Mouse (Mus musculus) gonadal fat pad, adult 2 months (tissue): ENCODE data around the gene Cntn1. TPM values are rescaled to one million over a fixed set of nuclear protein-coding genes. Genes with fewer than 3 reads are reported as not detected.
"Not testable (repeated sequence)": the region's sequence is repeated elsewhere in the genome, so short reads cannot be mapped to it uniquely, and the experiment has no call there.

ENCODE experiments used
- DNase-seq: peaks from one replicate; pipeline ENCODE4 v3.0.0-alpha.2; 2012; ENCODE audit warnings: low read depth
- polyA plus RNA-seq: library from polyadenylated mRNA; depleted of rRNA; stranded (reverse); fragments of >200 nt; gene quantifications from 2 replicates; pipeline ENCODE4 v1.2.3, GENCODE M21; 2012

Gene Cntn1
- polyA plus RNA-seq, 1 experiment: 0.73 TPM

DNA sequence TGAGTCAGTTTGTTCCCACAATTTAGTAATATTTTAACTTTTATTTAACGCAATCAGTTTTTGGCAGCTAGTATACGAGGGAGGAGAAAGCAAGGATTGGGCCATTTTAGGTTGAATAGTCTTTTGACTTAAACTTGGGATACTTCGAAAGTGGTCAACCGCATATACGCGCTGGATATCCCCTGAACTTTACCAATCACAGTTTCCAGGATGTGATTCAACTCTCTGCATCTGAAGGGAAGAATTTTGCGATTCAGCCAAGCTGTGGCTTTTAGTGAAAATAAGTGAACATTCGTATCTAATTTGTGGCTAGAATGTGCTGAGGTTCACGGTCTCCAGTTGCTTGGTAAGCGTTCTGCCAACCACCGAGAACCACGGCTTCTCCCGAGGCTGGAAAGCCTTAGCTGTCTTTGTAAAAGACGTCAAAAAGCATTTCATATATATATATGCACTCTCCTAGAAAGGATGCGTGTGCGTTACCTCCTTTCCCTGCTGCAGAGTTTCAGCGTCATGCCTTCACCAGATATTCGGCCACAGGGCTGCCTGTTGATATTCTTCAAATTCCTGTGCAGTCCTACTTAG lies 217.9 kb downstream of the Cntn1 start:
- no peak for DNase-seq

DNA sequence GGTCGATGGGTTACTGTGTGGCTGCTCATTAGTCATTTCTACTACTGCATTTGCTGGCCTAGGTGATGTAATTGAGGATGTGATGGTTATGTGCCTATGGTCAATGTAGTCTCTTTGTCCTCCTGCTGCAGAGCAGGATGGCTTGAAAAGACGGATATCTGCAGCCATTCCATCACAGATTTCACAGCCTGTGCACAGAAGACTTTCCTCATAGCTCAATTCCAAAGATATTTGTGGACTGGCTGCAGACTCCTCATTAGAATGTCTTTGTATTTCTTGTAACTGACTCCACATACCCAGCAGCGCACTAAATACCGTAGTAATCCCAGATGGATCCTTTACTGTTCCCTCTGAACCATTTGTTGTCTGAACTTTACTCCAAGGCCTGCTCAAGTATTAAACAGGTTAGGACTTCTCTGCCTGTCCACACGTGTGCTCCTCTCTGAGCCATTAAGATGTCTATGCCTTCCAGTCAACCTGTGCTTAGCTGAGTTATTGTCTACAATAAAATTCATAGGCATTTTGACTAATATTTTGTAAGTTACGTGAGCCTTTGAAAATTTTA lies 220.9 kb downstream of the Cntn1 start:
- no peak for DNase-seq

DNA sequence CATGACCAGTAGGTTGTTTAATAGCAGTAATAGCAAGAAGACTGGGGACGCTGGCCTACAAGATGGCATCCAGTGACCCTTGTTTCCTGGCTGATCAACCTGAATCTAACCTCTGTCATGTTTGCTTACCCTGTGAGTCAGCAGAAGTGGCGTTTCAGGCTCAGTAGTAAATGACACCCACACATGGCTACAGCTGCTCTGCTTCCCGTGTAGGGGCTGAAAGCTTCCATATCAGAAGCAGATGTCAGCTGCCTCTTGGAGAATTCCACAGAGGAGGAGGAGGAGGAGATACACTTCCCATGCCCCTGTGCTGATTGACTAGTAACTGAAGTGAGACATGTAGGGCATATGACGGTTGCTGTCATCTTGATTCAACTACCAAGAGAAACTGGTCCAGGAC lies 225.9 kb downstream of the Cntn1 start:
- DNase-seq: no peak

DNA sequence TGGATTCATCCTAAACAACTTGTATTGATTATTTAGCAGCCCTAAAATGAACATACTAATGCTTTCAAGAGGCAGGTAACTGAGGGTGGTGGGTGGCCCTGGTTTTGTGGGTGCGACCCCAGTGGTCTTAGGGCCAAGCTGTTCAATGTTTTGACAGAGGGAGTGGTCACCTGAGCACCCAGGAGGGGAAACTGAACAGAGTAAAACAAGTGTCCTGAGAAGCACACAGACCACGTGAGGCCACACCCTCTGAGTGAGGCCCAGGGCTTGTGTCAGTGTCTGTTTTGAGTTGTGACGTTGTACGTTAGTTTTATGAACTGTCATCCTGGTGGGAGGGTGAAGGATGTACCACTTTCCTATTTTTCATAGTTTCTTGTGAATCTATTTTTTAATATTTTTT lies 227.0 kb downstream of the Cntn1 start:
- DNase-seq: no peak

DNA sequence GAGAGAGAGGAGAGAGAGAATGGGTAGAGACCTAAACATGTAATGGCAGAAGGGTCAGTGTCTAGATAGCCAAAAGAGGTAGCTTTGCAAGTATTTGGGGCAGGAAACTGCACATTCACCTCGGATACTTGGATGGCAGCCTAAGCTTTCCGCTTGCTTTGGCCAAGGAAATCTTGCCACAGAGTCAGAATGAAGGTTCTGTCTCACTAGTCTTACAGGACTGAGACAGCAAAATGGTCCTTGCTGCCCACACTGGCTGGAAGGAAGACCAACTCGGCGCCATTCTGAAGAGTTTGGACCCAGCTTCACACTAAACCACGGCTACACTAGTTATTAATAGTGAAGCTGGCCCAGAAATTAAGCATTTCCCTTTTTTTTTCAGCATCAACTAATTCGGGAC lies 230.0 kb downstream of the Cntn1 start:
- DNase-seq: no peak

DNA sequence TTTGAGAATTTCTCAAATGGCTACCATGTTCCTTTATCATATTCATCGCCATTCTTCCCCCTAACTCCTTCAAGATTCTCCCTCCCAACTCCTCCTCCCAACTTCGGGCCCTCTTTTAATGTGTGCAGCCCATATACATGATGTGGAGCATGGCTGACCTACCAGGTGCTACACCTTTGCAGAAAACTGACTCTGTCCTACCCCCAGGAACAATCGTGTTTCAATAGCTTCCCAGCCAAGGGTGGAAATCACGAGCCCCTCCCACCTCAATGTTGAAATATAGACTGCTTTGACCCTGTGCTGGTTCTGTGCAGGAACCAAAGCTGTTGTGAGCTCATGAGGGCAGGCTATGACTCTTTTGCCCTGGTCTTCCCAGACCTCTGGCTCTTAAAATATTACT lies 236.7 kb downstream of the Cntn1 start:
- DNase-seq: no peak

DNA sequence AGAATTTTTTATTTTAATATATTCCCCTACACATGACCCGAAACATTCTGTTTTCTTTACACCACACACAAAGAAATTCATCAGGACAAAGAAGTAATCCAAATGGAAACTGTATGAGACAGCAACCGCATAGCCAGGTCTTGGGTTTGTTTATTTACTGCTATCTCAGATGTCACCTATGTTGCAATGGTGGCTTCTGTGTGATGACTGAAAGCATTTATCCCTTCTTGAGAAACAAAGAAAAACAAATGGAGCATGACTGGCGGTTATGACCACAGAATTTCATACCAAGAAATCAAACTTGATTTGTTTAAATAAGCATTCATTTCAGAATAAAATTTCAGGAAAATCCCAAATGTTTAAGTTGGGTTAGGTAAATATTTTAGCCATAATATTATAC lies 245.5 kb downstream of the Cntn1 start:
- no peak for DNase-seq

DNA sequence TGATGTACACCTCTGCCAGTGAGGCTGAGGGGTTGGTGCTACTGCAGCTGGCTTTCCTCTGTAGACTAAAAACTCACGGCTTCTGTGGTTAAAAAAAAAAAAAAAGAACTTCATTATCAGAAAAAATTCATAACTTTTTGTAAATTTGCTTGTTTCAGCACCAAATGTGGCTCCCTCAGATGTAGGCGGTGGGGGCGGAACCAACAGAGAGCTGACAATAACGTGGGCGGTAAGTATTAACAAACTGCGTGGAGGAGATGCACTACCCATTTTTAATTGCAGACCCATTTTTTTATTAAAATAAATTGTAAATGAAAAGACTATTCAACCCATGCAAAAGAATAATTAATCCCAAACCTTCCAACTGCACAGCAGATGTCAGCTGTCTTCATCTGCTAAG lies 251.8 kb downstream of the Cntn1 start:
- DNase-seq: no peak

DNA sequence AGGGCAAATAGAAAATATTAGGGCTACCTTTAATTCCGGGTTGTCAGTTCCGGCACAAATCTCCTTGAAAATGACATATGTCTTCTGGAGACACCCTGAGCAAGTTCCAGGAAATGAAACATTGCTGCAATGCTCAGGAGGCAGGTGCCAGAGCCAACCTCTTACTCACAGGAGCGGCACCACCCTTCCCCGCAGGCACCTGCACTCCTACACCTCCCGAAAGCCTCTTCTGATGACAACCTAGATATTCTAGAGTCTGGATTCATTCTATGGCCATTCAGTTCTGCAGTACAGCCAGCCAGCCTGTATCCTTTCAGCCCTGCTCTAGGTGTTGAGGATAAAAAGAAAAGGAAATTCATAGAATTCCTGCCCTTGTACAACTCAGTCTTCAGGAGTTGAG lies 253.3 kb downstream of the Cntn1 start:
- peak; percentile 12 for DNase-seq

DNA sequence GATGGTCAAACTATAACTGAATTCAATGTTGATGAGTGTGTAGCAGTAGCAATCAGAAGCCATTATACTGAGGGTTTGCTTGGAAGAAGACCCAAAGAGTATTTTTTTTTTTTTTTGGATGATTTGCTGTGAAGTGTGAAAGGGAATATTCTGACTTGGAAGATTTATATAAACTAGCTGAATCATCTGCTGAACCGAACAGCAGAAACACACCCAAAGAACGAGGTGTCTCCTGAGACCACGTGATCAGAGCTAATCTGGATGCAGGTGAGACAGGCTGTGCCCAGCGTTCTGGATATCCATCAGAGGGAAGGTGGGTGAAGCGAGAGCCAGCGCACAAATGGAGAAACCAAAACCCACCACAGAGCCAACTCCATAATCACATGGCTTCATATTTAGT lies 271.0 kb downstream of the Cntn1 start:
- no peak for DNase-seq

DNA sequence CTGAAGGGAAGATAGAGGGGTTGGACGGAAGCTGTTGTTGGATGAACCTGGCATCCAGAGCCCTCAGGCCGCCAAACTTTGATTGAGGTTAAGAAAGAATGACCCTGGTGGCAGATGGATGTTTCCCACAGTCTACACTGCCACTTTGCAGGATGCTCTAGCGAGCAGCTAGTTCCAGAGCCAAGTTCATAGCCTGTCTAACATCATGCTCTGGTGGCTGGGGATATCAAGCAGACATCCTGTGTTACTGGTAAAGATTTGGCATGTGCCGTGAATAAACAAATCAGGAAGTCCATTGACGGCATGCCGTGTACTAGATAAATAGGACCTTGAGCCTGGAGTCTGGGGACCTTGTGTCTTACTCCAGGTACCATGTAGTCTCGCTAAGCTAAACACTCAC lies 276.1 kb downstream of the Cntn1 start:
- DNase-seq: no peak

DNA sequence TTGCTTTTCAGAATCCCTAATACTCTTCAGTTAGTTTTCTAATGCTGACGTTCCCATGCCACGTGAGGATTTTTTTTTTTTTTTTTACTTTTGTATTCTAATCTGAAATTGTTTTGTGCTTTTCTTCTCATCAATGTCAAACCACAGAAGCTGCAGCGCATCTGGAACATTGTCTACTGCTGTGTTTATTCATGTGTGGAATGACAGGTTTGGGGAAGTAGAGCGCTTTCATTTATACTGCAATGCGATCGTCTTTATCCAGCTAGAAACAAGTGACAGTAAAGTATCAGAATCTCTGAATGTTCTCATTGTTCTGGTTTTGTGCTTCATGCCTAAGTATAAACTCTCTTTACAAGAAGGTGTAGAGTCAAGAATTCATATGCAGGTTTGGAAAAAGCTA lies 289.3 kb downstream of the Cntn1 start:
- DNase-seq: no peak

DNA sequence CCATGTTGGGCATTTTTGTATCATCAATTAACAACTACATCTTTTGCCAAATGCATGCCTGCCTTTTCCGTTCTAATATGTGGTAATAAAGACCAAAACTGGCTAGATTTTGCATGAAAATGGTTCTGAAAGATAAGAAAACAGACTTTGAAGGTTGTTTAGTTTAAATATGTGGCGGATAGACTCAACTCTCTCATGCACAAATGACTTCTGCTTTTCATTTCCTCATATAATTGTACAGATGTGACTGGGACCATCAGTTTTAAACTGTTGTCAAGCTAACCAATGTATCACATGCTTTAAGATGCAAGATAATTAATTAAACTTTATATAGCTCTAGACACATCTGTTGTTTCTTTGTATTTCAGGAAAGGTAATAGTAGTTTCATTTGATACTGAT lies 290.5 kb downstream of the Cntn1 start:
- DNase-seq: no peak

DNA sequence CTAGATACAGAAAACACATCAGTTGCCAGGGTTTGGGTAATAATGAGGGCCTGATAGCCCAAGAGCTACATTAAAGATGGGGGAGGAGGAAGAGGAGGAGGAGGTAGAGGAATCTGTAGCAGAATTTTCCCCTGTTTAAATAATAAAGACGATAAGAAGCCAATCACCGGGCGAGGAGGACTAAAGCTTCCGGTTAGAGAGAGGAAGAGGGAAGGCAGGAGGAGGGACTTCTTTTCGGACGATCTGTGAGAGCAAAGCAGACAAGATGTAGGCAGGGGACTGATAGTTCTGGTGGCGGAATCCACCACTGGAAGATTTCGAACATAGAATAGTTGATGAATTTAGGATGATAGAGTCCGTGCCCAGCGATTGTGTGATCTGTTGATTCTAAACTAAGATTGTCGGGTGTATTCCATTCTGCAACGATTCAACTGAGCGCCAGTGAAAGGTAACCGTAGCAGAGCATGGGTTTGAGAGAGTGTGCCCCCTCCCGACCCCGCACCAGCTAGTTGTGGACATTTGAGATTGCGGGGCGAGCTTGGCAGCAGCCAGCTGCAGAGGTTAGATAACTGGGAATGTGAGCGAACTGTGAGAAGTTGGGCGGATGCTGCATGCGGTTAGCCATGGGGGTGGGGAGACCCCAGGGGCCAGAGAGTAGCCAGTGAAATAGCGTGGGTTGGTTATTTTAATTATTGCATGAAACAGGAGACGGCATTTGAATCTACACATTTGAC lies 293.3 kb downstream of the Cntn1 start:
- DNase-seq: no peak

DNA sequence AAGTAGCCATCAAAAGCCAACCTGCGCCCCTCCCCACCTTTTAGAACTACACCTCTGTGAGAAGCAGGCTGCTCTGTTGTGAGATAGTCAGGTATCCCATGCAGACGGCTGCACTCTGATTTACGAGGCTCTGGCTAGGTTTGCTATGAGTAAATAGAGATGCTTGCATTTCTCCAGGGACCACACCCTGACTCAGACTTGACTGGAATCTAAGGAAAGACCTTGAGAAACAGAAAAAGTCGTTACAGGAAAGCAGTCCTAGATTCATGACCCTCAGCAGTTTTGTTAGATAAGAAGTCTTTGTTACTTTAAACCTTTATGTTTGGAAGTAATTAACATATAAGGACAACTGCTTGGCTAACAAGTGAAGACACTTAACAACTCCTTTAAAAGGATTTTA lies 296.5 kb downstream of the Cntn1 start:
- DNase-seq: no peak

DNA sequence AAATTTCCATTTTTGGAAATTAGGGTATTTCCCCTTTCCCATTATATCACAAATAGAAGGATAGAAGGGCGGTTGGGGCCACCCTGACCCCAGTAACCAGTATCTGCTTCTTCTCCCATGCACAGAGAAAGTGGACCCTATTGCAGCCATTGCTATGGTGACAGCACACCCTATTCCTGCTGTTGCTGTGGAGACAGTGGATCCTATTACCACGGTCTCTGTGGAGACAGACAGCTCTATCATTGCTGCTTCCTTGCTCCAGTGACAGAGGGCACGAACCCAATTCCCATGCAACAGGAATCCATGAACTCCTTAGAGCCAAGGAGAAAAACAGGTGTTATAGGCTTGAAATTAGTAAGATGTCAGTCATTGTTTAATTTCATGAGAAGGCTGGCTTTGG lies 296.9 kb downstream of the Cntn1 start:
- no peak for DNase-seq

DNA sequence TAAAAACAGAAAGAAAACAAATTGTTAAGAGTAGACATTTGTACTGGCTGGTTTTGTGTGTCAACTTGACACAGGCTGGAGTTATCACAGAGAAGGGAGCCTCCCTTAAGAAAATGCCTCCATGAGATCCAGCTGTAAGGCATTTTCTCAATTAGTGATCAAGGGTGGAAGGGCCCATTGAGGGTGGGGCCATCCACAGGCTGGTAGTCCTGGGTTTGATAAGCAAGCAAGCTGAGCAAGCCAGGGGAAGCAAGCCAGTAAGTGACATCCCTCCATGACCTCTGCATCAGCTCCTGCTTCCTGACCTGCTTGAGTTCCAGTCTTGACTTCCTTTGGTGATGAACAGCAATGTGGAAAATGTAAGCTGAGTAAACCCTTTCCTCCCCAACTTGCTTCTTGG lies 297.5 kb downstream of the Cntn1 start:
- not testable (repeated sequence) for DNase-seq

DNA sequence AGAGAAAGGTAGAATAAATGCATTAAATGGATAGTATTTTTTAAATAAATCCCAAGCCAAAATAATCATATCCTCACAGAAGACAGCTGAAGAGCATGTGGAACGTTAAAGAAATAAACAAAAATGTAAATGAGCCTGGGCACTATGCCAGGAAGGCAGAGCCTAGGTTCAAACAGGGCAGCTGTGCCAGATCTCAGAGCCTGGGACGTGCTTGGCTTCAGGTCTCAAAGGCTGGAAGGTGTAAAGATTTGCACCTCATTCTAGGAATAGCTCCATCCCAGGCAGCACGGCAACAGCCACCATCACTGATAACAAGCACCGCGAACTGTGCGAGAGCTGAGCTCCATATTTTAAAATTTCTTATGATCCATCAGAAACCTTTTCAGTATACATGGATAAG lies 313.2 kb downstream of the Cntn1 start:
- no peak for DNase-seq

DNA sequence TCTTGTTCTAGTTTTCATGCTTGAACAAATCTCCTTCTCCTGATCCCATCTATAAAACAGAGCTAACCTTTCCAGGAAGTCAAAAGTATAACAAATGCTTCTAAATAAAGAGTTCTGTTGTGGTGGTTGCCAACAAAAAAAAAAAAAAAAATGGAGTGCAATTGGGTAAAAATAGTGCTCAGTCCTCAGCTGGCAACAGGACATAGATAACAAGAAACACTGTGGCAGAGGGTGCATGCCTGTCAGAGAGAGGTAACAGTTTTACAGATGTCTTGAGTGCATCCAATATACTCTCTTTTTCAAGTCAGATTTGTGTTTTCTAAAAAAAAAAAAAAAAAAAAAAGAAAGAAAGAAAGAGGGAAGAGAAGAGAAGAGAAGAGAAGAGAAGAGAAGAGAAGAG lies 313.6 kb downstream of the Cntn1 start:
- no peak for DNase-seq
